Mouse (Mus musculus): ENCODE measurements around the gene Rrh. TPM values are rescaled to one million over a fixed set of nuclear protein-coding genes. Genes with fewer than 3 reads are reported as not detected.
"Not testable (repeated sequence)": the region's sequence is repeated elsewhere in the genome, so short reads cannot be mapped to it uniquely, and the experiment has no call there.

The Rrh gene
- polyA plus RNA-seq, 1 experiment from 2014 or later: 0.04 TPM

DNA sequence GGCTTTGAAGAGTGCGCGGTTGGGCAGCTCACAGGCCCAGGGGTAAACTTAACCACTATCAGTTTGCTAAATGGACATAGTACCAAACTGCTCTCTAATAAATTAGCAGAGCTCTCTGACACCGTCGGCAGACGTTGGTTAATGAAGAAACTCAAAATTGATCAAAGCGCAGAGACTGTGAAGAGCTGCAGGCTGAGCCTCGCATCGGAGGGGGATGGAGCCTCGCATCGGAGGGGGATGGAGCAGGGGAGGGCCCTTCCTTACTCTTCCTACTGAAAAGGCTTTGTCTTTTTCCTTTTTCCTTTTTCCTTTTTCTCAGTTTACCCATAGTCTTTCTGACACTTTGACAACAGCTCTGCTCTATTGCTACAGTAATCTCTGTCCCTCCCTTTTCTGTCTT lies 41.0 kb downstream of the Rrh start:
- H3K4me2 ChIP-seq: no peak overlapping the region
- WGBS (ENCODE audit: insufficient replicate concordance): 55% methylated on average over 10 of the region's 10 CpGs

DNA sequence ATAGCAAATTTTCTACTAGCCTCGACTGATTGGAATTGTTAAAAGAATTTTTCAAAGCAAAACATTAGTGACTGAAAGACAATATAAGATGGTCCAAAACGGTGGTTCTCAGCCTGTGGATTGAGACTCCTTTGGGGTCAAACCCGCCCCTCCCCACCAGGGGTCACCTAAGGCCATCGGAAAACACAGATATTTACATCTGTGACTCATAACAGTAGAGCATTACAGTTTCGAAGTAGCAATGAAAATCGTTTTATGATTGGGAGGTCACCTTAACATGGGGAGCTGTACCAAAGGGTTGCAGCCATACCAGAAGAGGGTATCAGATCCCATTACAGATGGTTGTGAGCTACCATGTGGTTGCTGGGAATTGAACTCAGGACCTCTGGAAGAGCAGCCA lies 51.2 kb downstream of the Rrh start:
- no peaks in the 10 kb centered on the region for H3K9me3 ChIP-seq (replicated peaks)
- H3K4me1 ChIP-seq: no peaks in the 10 kb centered on the region
- 55% methylated on average over 6 of the region's 6 CpGs for whole genome bisulfite sequencing (ENCODE audit: insufficient replicate concordance)
- no peak overlapping the region for H3K4me3 ChIP-seq
- no peak for ATAC-seq
- H3K36me3 ChIP-seq: no peaks in the 10 kb centered on the region
- no peaks in the 10 kb centered on the region for H3K27me3 ChIP-seq (replicated peaks)
- no peak overlapping the region for H3K27ac ChIP-seq
- no peak overlapping the region for H3K9ac ChIP-seq
- H3K4me2 ChIP-seq: no peak overlapping the region

More for the DNA sequence above, 41.0 kb downstream of the Rrh start:
- Histone ChIP-seq H3K27ac (no peak overlapping the region), H3K4me3 (no peak overlapping the region), H3K27me3 (replicated peaks) (no peaks in the 10 kb centered on the region), H3K4me1 (no peaks in the 10 kb centered on the region), H3K9ac (no peak overlapping the region), H3K36me3 (no peaks in the 10 kb centered on the region), H3K9me3 (replicated peaks) (no peaks in the 10 kb centered on the region)
- ATAC-seq: no peak

DNA sequence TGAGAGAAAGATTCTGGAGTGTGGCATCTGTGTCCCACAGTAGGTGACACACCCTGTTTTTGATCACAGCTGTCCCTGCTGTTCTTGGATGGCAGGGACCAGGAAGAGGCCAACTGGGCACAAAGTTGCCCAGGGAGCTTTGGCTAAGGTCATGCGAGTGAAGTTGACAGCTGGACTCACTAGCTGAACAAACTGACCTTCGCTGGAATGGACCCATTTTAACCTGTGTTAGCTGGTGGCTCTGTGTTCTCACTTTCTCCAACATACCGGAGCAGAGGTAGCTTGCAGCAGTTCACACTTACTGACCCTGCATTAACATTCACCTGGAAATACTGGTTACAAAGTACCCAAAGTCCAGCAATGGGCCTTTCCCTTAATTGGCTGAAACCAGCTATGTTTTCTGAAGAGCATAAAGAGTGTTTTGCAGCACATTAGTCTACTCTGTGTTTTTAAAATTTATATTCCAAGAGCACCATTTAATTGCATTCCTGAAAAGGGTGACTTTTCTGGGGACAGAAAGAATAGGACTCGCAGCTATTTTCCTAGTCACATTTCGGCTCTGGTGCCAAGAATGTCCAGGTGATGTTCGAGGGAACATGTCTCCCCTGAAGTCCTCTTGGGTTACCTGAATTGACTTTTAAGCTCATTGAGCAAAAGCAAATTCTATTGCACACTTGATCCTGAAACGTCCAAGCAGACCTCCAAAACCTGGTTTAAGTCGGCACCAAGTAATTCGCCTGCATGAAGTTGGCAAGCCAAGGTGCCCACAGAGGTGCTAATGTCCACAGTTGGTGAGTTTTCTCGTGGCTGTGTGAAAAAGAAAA lies 55.2 kb downstream of the Rrh start:
- H3K4me3 ChIP-seq: no peak overlapping the region
- H3K27me3 ChIP-seq (replicated peaks): no peaks in the 10 kb centered on the region
- ATAC-seq: no peak
- H3K4me1 ChIP-seq: no peaks in the 10 kb centered on the region
- no peak overlapping the region for H3K27ac ChIP-seq
- H3K9me3 ChIP-seq (replicated peaks): no peaks in the 10 kb centered on the region
- H3K4me2 ChIP-seq: no peak overlapping the region
- 62% methylated on average over 10 of the region's 10 CpGs for WGBS (ENCODE audit: insufficient replicate concordance)
- no peak overlapping the region for H3K9ac ChIP-seq
- H3K36me3 ChIP-seq: no peaks in the 10 kb centered on the region

DNA sequence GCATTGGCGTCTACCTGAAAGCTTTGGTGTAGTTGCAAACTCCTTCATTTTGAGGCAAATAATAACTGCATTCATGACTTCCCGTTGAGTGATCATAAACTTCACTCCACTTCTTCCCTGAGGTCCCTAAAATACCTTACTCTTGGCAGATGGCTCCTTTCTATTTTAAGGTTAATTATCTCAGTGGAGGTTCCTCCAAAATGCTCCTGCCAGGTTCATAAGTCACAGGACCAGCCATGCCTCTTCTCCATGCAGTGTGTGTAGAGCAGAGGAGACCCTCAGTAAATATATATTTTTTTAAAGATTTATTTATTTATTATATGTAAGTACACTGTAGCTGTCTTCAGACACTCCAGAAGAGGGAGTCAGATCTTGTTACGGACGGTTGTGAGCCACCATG lies 56.3 kb downstream of the Rrh start:
- Histone ChIP-seq H3K27ac (no peak overlapping the region), H3K4me2 (no peak overlapping the region), H3K27me3 (replicated peaks) (no peaks in the 10 kb centered on the region), H3K9ac (no peak overlapping the region), H3K4me3 (no peak overlapping the region), H3K4me1 (no peaks in the 10 kb centered on the region), H3K9me3 (replicated peaks) (no peaks in the 10 kb centered on the region), H3K36me3 (no peaks in the 10 kb centered on the region)
- no peak for ATAC-seq
- WGBS (ENCODE audit: insufficient replicate concordance): 77% methylated on average over 4 of the region's 4 CpGs

DNA sequence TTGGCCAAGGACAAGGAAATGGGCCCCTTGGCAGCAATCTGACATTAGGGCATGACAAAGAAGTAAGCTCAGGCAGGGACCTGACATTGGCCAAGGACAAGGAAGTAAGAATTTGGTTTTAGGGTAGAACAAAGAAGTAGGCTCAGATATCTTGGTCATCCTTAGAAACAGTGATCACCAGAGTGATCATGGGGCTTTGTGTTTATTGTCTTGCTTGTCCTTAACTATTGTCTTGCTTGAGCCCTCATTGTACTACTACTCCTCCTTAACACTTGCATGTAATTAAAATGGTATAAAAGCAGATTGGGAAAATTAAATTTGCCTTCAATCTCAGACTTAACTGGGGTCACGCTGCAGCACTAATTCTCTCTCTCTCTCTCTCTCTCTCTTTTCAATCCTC lies 64.8 kb downstream of the Rrh start:
- H3K4me2 ChIP-seq; H3K27ac ChIP-seq; H3K9me3 ChIP-seq (replicated peaks); H3K4me3 ChIP-seq; ATAC-seq; H3K9ac ChIP-seq; H3K36me3 ChIP-seq; H3K4me1 ChIP-seq: not testable (repeated sequence)
- WGBS (ENCODE audit: insufficient replicate concordance): 78% methylated on average over 1 of the region's 1 CpGs
- peaks cover 27% of the 10 kb centered on the region for H3K27me3 ChIP-seq (replicated peaks)

DNA sequence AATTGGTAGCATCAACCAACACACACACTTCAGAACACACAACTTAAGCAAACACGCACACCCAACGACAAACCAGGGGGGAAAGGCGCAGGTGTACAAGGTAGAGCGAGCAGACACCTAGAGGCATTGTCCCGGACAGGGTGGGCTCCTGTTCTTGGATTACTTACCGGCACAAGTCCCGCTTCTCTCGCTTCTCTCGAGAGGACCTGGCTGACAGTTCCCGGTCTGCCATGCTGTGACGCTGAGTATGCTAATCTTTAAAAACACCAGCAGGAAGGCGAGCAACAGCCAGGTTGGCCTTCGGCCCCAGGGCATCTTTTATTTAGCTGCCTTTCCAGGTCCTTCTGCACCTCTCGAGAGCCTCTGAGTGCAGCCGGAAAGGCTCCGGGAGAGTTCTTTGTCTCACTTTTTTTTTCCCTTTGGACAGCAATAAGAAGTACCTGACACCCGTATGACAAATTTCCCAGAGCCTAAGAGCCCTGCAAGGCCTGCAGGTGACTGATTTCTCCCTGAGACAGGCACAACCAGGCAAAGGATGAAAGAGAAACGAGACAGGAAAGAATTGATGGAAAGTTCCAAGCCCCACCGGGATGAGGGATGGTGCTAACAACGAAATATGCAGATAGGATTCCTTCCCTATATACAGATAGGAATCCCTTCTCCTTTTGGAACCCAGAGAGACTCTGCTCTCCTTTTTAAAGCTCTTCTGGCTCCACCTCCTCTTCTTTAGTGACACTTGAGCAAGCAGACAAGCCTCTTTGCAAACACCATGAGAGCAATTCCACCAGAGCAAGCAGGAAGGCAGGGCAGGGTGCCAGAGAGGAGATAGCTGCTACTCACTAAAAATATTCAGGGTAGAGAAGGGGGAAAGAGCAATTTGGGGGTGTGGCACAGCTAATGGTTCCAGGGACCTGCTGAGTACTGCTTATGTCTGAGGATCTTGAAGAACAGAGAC lies 67.5 kb downstream of the Rrh start, which contains the start of gene Egf:
Gene Egf, minus strand, starts transcription at position 667 of the 955 bp plus-strand sequence.
- H3K4me3 ChIP-seq: peak within 1 kb of the TSS; percentile 19; the same call in 1 of the 2 replicates
- no peak within 1 kb of the TSS for H3K27ac ChIP-seq
- no peak within 1 kb of the TSS for H3K9ac ChIP-seq

More for the DNA sequence above, 67.5 kb downstream of the Rrh start, which contains the start of gene Egf:
- no peaks in the 10 kb centered on the region for H3K36me3 ChIP-seq
- no peaks in the 10 kb centered on the region for H3K9me3 ChIP-seq (replicated peaks)
- ATAC-seq: no peak
- WGBS (ENCODE audit: insufficient replicate concordance): 14% methylated on average over 20 of the region's 20 CpGs
- H3K4me1 ChIP-seq: no peaks in the 10 kb centered on the region
- H3K27me3 ChIP-seq (replicated peaks): peaks cover 27% of the 10 kb centered on the region
- H3K4me2 ChIP-seq: peak within 1 kb of the TSS; percentile 48

Other genes starting within 250 kb of the Rrh start
- 0.71 and 0.95 TPM in 2 replicates for gene Egf, start 67.3 kb downstream of the Rrh start, polyA plus RNA-seq (2016; fragmentation: Nextera tagmentation; extraction: Ambion mirVana)
- gene Lrit3, start 18.6 kb downstream of the Rrh start, polyA plus RNA-seq (2016; fragmentation: Nextera tagmentation; extraction: Ambion mirVana): not detected in 2 replicates
- gene Gar1, start 8.8 kb upstream of the Rrh start, polyA plus RNA-seq (2016; fragmentation: Nextera tagmentation; extraction: Ambion mirVana): 125 and 131 TPM in 2 replicates
- 86.6 and 90.7 TPM in 2 replicates for gene Cfi, start 13.3 kb upstream of the Rrh start, polyA plus RNA-seq (2016; fragmentation: Nextera tagmentation; extraction: Ambion mirVana)
- 107 and 112 TPM in 2 replicates for gene Pla2g12a, start 56.0 kb upstream of the Rrh start, polyA plus RNA-seq (2016; fragmentation: Nextera tagmentation; extraction: Ambion mirVana)
- gene Casp6, start 78.8 kb upstream of the Rrh start, polyA plus RNA-seq (2016; fragmentation: Nextera tagmentation; extraction: Ambion mirVana): 43.7 and 46.7 TPM in 2 replicates
- gene Mcub, start 147.6 kb upstream of the Rrh start, polyA plus RNA-seq (2016; fragmentation: Nextera tagmentation; extraction: Ambion mirVana): 6.5 and 6.6 TPM in 2 replicates
- 15.0 and 15.2 TPM in 2 replicates for gene Sec24b, start 239.0 kb upstream of the Rrh start, polyA plus RNA-seq (2016; fragmentation: Nextera tagmentation; extraction: Ambion mirVana)

All from liver, embryonic 12.5 days (tissue).